Mouse (Mus musculus): ENCODE data around the gene Psmc4. TPM values are rescaled to one million over a fixed set of nuclear protein-coding genes. Genes with fewer than 3 reads are reported as not detected.
A peak's percentile ranks its signal among the peaks of the same experiment; 100 is the strongest.

The Psmc4 gene
- polyA plus RNA-seq, 1 experiment from 2014 or later = 295 TPM

- no peaks in the 10 kb centered on the region for H3K27me3 ChIP-seq
- H3K9ac ChIP-seq = no peak overlapping the region
- peaks cover 93% of the 10 kb centered on the region for H3K36me3 ChIP-seq
- ATAC-seq (ENCODE audit: low read depth) = no peak
- H3K4me1 ChIP-seq (replicated peaks) = peaks cover 12% of the 10 kb centered on the region
- no peaks in the 10 kb centered on the region for H3K9me3 ChIP-seq
- WGBS = 91% methylated on average over 4 of the region's 4 CpGs
- no peak overlapping the region for H3K4me2 ChIP-seq
- H3K27ac ChIP-seq (replicated peaks) = no peak overlapping the region
- no peak overlapping the region for H3K4me3 ChIP-seq
Measured at GRCm38 (mm10) chr7:28044524-28044923, 5.4 kb downstream of the Psmc4 start.

DNA sequence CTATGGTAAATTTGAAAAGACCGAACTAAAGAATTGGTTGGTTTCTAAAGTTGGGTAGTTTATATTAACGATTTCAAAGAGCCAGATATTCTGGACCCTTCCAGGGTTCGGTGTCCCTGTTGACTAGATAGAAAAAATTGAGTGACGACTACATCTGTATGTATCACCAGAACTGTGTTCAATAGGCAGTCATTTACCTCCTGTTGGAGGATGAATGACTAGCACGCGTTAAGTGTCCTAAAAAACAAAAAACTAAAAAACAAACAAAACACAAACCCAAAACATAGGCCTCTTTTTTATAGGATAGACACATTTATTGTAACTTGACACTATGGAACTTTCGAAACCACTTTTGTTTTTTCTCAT is 35.5 kb downstream of the Psmc4 start:
- peaks cover 11% of the 10 kb centered on the region for H3K36me3 ChIP-seq

DNA sequence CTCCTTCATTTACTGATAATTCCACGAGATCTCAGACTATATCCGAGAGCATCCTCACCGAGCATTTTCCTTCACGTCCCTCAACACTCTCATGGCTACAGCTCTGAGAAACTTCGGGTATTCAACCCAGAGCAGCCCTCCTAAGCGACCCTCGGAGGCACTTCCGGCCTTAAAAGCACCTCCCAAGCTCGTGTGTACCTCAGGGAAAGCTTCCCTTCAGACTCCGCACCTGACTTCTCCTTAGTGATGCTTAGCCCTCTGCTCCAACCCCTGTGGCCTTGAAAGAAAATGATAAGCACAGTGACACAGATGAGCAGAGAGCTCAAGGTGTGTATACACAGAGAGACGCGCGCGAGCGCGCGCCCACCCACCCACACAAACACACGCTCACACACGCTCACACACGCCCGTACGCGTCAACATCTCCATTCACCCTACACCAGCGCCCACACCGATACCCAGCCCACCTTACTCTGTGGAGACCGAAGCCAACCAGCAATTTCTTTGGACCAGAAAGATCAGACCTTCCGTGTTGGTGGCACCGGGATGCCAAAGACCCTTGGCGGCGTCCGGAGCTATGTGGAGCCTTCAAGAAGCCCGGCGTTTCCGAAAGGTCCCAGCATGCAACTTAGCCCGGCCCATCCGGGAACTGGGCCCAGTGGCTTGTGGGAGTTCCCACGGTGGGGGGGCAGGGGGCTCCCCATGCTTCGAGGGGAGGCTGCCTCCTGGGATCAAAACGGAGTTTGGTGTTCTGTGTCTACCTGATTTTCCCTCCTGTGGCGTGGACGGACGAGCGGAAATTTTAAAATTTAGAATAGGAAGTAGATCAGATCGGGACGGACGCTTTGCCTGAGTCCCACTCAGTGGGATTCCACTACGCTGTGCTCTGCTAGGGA is 36.1 kb downstream of the Psmc4 start, which contains the start of gene Zfp850:
Gene Zfp850 (minus strand): TSS at position 567 of the 896 bp plus-strand sequence.
- under 1% methylated on average over 47 of the region's 47 CpGs for WGBS
- Histone ChIP-seq H3K4me2 (peak within 1 kb of the TSS; percentile 93), H3K4me1 (replicated peaks) (peaks cover 11% of the 10 kb centered on the region), H3K4me3 (peak within 1 kb of the TSS; percentile 55), H3K27ac (replicated peaks) (peak within 1 kb of the TSS; percentile 52), H3K9ac (peak within 1 kb of the TSS; percentile 89), H3K27me3 (peaks cover 4% of the 10 kb centered on the region; the same call in 1 of the 2 replicates), H3K36me3 (peaks cover 16% of the 10 kb centered on the region), H3K9me3 (no peaks in the 10 kb centered on the region)
- peak; percentile 95 for ATAC-seq (ENCODE audit: low read depth)

More for the DNA sequence above, 35.5 kb downstream of the Psmc4 start:
- Histone ChIP-seq H3K4me2 (peak overlapping the region; percentile 93), H3K9ac (peak overlapping the region; percentile 89), H3K4me3 (peak overlapping the region; percentile 55), H3K27ac (replicated peaks) (peak overlapping the region; percentile 52; the same call in 1 of the 2 replicates), H3K4me1 (replicated peaks) (peaks cover 11% of the 10 kb centered on the region), H3K9me3 (no peaks in the 10 kb centered on the region), H3K27me3 (peaks cover 4% of the 10 kb centered on the region; the same call in 1 of the 2 replicates)
- 20% methylated on average over 7 of the region's 7 CpGs for WGBS
- ATAC-seq (ENCODE audit: low read depth) = peak; percentile 41; the same call in 1 of the 2 replicates

DNA sequence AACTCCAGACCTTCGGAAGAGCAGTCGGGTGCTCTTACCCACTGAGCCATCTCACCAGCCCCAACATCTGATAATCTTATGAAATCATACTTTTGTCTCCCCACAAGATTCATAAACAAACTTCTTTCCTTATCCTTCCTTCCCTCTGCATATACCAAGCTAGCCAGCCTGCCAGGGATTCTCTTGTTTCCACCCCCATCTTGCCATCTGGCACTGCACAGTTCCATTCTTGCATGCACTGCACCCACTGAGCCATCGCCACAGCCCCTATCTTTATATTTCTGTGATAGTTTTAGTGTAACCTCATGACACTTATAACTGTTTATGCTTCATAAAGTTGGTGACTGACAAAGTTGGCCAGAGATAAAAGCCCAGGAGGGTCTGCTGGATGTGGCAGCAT is 39.6 kb downstream of the Psmc4 start:
- Histone ChIP-seq H3K4me3 (no peak overlapping the region), H3K27me3 (peaks cover 4% of the 10 kb centered on the region; the same call in 1 of the 2 replicates), H3K9ac (no peak overlapping the region), H3K27ac (replicated peaks) (no peak overlapping the region), H3K4me1 (replicated peaks) (peaks cover 11% of the 10 kb centered on the region), H3K4me2 (no peak overlapping the region), H3K9me3 (no peaks in the 10 kb centered on the region), H3K36me3 (peaks cover 46% of the 10 kb centered on the region)
- no peak for ATAC-seq (ENCODE audit: low read depth)
- WGBS = 98% methylated on average over 3 of the region's 3 CpGs

Other genes with a start within 250 kb of the Psmc4 start
- gene Zfp626, start 242.9 kb downstream of the Psmc4 start, polyA plus RNA-seq (2015; fragmentation: Nextera tagmentation; extraction: Ambion mirVana) = 2.3 and 2.9 TPM in 2 replicates
- 10.5 TPM in 2 replicates for gene Zfp59, start 211.5 kb downstream of the Psmc4 start, polyA plus RNA-seq (2015; fragmentation: Nextera tagmentation; extraction: Ambion mirVana)
- gene Zfp607a, start 192.6 kb downstream of the Psmc4 start, polyA plus RNA-seq (2015; fragmentation: Nextera tagmentation; extraction: Ambion mirVana) = 1.4 and 1.5 TPM in 2 replicates
- 15.0 and 16.1 TPM in 2 replicates for gene Zfp974, start 120.6 kb downstream of the Psmc4 start, polyA plus RNA-seq (2015; fragmentation: Nextera tagmentation; extraction: Ambion mirVana)
- 28.0 and 35.8 TPM in 2 replicates for gene Zfp780b, start 70.9 kb downstream of the Psmc4 start, polyA plus RNA-seq (2015; fragmentation: Nextera tagmentation; extraction: Ambion mirVana)
- 4.9 and 5.5 TPM in 2 replicates for gene Zfp850, start 36.0 kb downstream of the Psmc4 start, polyA plus RNA-seq (2015; fragmentation: Nextera tagmentation; extraction: Ambion mirVana)
- 0.14 TPM in 1 of 2 replicates, not detected in the other for gene Fcgbp, start 21.1 kb upstream of the Psmc4 start, polyA plus RNA-seq (2015; fragmentation: Nextera tagmentation; extraction: Ambion mirVana)
- gene 9530053A07Rik, start 79.4 kb upstream of the Psmc4 start, polyA plus RNA-seq (2015; fragmentation: Nextera tagmentation; extraction: Ambion mirVana) = 0.06 and 0.07 TPM in 2 replicates
- gene Fbl, start 119.6 kb upstream of the Psmc4 start, polyA plus RNA-seq (2015; fragmentation: Nextera tagmentation; extraction: Ambion mirVana) = 81.3 and 97.9 TPM in 2 replicates
- gene Dyrk1b, start 129.4 kb upstream of the Psmc4 start, polyA plus RNA-seq (2015; fragmentation: Nextera tagmentation; extraction: Ambion mirVana) = 15.6 and 16.0 TPM in 2 replicates
- gene Eid2, start 217.8 kb upstream of the Psmc4 start, polyA plus RNA-seq (2015; fragmentation: Nextera tagmentation; extraction: Ambion mirVana) = 7.0 and 13.5 TPM in 2 replicates
- gene Eid2b, start 227.6 kb upstream of the Psmc4 start, polyA plus RNA-seq (2015; fragmentation: Nextera tagmentation; extraction: Ambion mirVana) = 37.2 and 38.2 TPM in 2 replicates
- gene Selenov, start 241.1 kb upstream of the Psmc4 start, polyA plus RNA-seq (2015; fragmentation: Nextera tagmentation; extraction: Ambion mirVana) = 0.50 and 0.69 TPM in 2 replicates

Measured in neural tube, embryonic 13.5 days (tissue).